Mouse (Mus musculus) CH12.LX (cell line): ENCODE results near the gene Rims1. TPM values are rescaled to one million over a fixed set of nuclear protein-coding genes. Genes with fewer than 3 reads are reported as not detected.

ENCODE experiments used
- DNase-seq: peaks from one replicate; pipeline ENCODE4 v3.0.0-alpha.2; 2013; ENCODE audit errors: extremely low read depth
- H3K27ac ChIP-seq: 2 replicates; pipeline ENCODE4 v1.5.1; 2012; ENCODE audit warnings: low read depth, mild to moderate bottlenecking, control low read depth, moderate library complexity; ENCODE audit not compliant: insufficient read depth
- H3K27me3 ChIP-seq: replicated peaks from 2 replicates; pipeline ENCODE3; 2012; ENCODE audit warnings: inconsistent platforms
- H3K36me3 ChIP-seq, 2 experiments: replicated peaks in 1 of 2; 2 replicates each; pipeline versions ENCODE3 to v1.6.1; 2012; ENCODE audit warnings: inconsistent platforms in 1 of 2, low read length in 1 of 2, mild to moderate bottlenecking in 1 of 2, mixed read lengths in 1 of 2, moderate library complexity in 1 of 2; ENCODE audit not compliant: control insufficient read depth in 1 of 2, insufficient read depth in 1 of 2
- H3K4me1 ChIP-seq, 2 experiments: 2 replicates each; pipeline ENCODE4 v1.6.1; 2012; ENCODE audit warnings: inconsistent platforms in 1 of 2, moderate library complexity in 1 of 2; ENCODE audit not compliant: insufficient read depth in 2 of 2, control insufficient read depth in 1 of 2
- H3K4me2 ChIP-seq: 2 replicates; pipeline ENCODE4 v1.6.1; 2012; ENCODE audit warnings: low read depth, mild to moderate bottlenecking, control low read depth; ENCODE audit not compliant: poor library complexity, insufficient read depth, severe bottlenecking
- H3K4me3 ChIP-seq, 3 experiments: fragments of 150-350 bp in 1 of 3; sonication (generic) in 1 of 3; replicated peaks in 1 of 3; 2 replicates each; pipeline versions ENCODE3 to v1.5.1; 2011 to 2012; ENCODE audit warnings: low read depth in 2 of 3, low read length in 2 of 3, mild to moderate bottlenecking in 2 of 3, moderate library complexity in 2 of 3, control low read depth in 1 of 3, improper control_type of control experiment in 1 of 3, inconsistent platforms in 1 of 3, mixed read lengths in 1 of 3; ENCODE audit not compliant: poor library complexity in 1 of 3
- H3K79me2 ChIP-seq: replicated peaks from 2 replicates; pipeline ENCODE4 v1.6.1; 2012; ENCODE audit warnings: mild to moderate bottlenecking, moderate library complexity; ENCODE audit not compliant: control insufficient read depth, poor library complexity, insufficient read depth, severe bottlenecking; ENCODE audit errors: extremely low read depth
- H3K9ac ChIP-seq: 2 replicates; pipeline ENCODE4 v1.6.1; 2012; ENCODE audit warnings: low read depth, mild to moderate bottlenecking, control low read depth, moderate library complexity; ENCODE audit not compliant: insufficient read depth
- H3K9me3 ChIP-seq: replicated peaks from 2 replicates; pipeline ENCODE3; 2012; ENCODE audit warnings: low read length, inconsistent platforms, mixed read lengths
- BHLHE40 ChIP-seq: IDR thresholded peaks from 2 replicates; pipeline ENCODE4 v1.6.1; 2011; ENCODE audit warnings: mild to moderate bottlenecking, low read depth, low read length, improper control_type of control experiment
- CHD1 ChIP-seq: IDR thresholded peaks from 2 replicates; pipeline ENCODE4 v1.6.1; 2012; ENCODE audit warnings: low read depth, low read length, improper control_type of control experiment, inconsistent platforms
- CHD2 ChIP-seq: IDR thresholded peaks from 2 replicates; pipeline ENCODE4 v1.6.1; 2011; ENCODE audit warnings: low read length, improper control_type of control experiment
- E2F4 ChIP-seq: IDR thresholded peaks from 2 replicates; pipeline ENCODE4 v1.6.1; 2011; ENCODE audit warnings: low read depth, low read length, improper control_type of control experiment; ENCODE audit not compliant: insufficient replicate concordance
- EP300 ChIP-seq: IDR thresholded peaks from 2 replicates; pipeline ENCODE4 v1.6.1; 2011; ENCODE audit warnings: low read length, improper control_type of control experiment
- ETS1 ChIP-seq: conservative IDR thresholded peaks from 2 replicates; pipeline ENCODE4 v1.6.1; 2012; ENCODE audit warnings: low read depth, mild to moderate bottlenecking, inconsistent platforms, low read length, improper control_type of control experiment, moderate library complexity
- GABPA ChIP-seq: IDR thresholded peaks from 2 replicates; pipeline ENCODE4 v1.6.1; 2012; ENCODE audit warnings: low read depth, low read length, improper control_type of control experiment, inconsistent platforms; ENCODE audit not compliant: insufficient replicate concordance
- HCFC1 ChIP-seq: IDR thresholded peaks from 2 replicates; pipeline ENCODE4 v1.6.1; 2012; ENCODE audit warnings: low read depth, mild to moderate bottlenecking, inconsistent platforms, low read length, improper control_type of control experiment
- IRF4 ChIP-seq: IDR thresholded peaks from 2 replicates; pipeline ENCODE4 v1.6.1; 2014; ENCODE audit warnings: low read depth, mild to moderate bottlenecking, inconsistent platforms, low read length, improper control_type of control experiment
- JUN ChIP-seq: IDR thresholded peaks from 2 replicates; pipeline ENCODE4 v1.6.1; 2011; ENCODE audit warnings: low read depth, mild to moderate bottlenecking, low read length, improper control_type of control experiment, moderate library complexity; ENCODE audit not compliant: insufficient read depth
- KAT2A ChIP-seq: IDR thresholded peaks from 2 replicates; pipeline ENCODE4 v1.6.1; 2012; ENCODE audit warnings: low read length, improper control_type of control experiment, inconsistent platforms; ENCODE audit not compliant: insufficient replicate concordance
- MAFK ChIP-seq: IDR thresholded peaks from 2 replicates; pipeline ENCODE4 v1.6.1; 2011; ENCODE audit warnings: low read length, improper control_type of control experiment; ENCODE audit not compliant: insufficient replicate concordance
- MAZ ChIP-seq: IDR thresholded peaks from 2 replicates; pipeline ENCODE4 v1.6.1; 2012; ENCODE audit warnings: low read depth, mild to moderate bottlenecking, inconsistent platforms, low read length, improper control_type of control experiment, moderate library complexity
- MEF2A ChIP-seq: IDR thresholded peaks from 2 replicates; pipeline ENCODE4 v1.6.1; 2014; ENCODE audit warnings: low read depth, mild to moderate bottlenecking, inconsistent platforms, low read length, improper control_type of control experiment, borderline replicate concordance
- MXI1 ChIP-seq: IDR thresholded peaks from 2 replicates; pipeline ENCODE4 v1.6.1; 2011; ENCODE audit warnings: mild to moderate bottlenecking, low read depth, low read length, improper control_type of control experiment
- NELFE ChIP-seq: IDR thresholded peaks from 2 replicates; pipeline ENCODE4 v1.6.1; 2011; ENCODE audit warnings: low read depth, low read length, improper control_type of control experiment
- NRF1 ChIP-seq: IDR thresholded peaks from 2 replicates; pipeline ENCODE4 v1.6.1; 2014; ENCODE audit warnings: low read depth, mild to moderate bottlenecking, inconsistent platforms, low read length, improper control_type of control experiment, moderate library complexity
- PAX5 ChIP-seq: IDR thresholded peaks from 2 replicates; pipeline ENCODE4 v1.6.1; 2012; ENCODE audit warnings: low read length, inconsistent platforms, mixed read lengths
- POLR2AphosphoS2 ChIP-seq: IDR thresholded peaks from 2 replicates; pipeline ENCODE4 v1.6.1; 2011; ENCODE audit warnings: low read depth, low read length, improper control_type of control experiment
- RAD21 ChIP-seq: IDR thresholded peaks from 2 replicates; pipeline ENCODE4 v1.6.1; 2011; ENCODE audit warnings: low read depth, mild to moderate bottlenecking, low read length, improper control_type of control experiment, moderate library complexity
- RCOR1 ChIP-seq: conservative IDR thresholded peaks from 2 replicates; pipeline ENCODE4 v1.6.1; 2012; ENCODE audit warnings: low read depth, mild to moderate bottlenecking, inconsistent platforms, low read length, improper control_type of control experiment
- SIN3A ChIP-seq: IDR thresholded peaks from 2 replicates; pipeline ENCODE4 v1.6.1; 2012; ENCODE audit warnings: low read length, improper control_type of control experiment, inconsistent platforms
- SMC3 ChIP-seq: IDR thresholded peaks from 2 replicates; pipeline ENCODE4 v1.6.1; 2011; ENCODE audit warnings: low read depth, low read length, improper control_type of control experiment
- TCF12 ChIP-seq: IDR thresholded peaks from 2 replicates; pipeline ENCODE4 v1.6.1; 2014; ENCODE audit warnings: low read depth, mild to moderate bottlenecking, inconsistent platforms, low read length, improper control_type of control experiment
- USF2 ChIP-seq: conservative IDR thresholded peaks from 2 replicates; pipeline ENCODE4 v1.6.1; 2011; ENCODE audit warnings: low read depth, low read length, improper control_type of control experiment
- ZC3H11A ChIP-seq: IDR thresholded peaks from 2 replicates; pipeline ENCODE4 v1.6.1; 2012; ENCODE audit warnings: low read depth, mild to moderate bottlenecking, inconsistent platforms, low read length, improper control_type of control experiment
- ZNF384 ChIP-seq: IDR thresholded peaks from 2 replicates; pipeline ENCODE4 v1.6.1; 2012; ENCODE audit warnings: low read depth, low read length, improper control_type of control experiment, inconsistent platforms
- dilution Hi-C: fragments of 300-500 bp; cut with MboI; formaldehyde crosslinking; loops from 2 replicates; pipeline ENCODE4 v1.14.3; 2020; ENCODE audit warnings: low sequenced_read_pairs; ENCODE audit not compliant: extremely low pct_unique_long_range_greater_than_20kb, extremely low pct_ligation_motif_present
- in situ Hi-C: fragments of 300-500 bp; cut with MboI; formaldehyde crosslinking; loops from 3 replicates; pipeline ENCODE4 v1.14.3; 2019; ENCODE audit warnings: low sequenced_read_pairs, low pct_ligation_motif_present, low pct_unique_long_range_greater_than_20kb, mixed read lengths
- polyA plus RNA-seq: library from polyadenylated mRNA; unstranded; fragments of >175 nt; gene quantifications from 2 replicates; pipeline ENCODE4 v1.2.1, GENCODE M21; 2012; ENCODE audit warnings: low read depth; ENCODE audit not compliant: insufficient read length
- total RNA-seq, 2 experiments: library from RNA; depleted of rRNA; stranded (reverse); fragments of 300-350 nt in 1 of 2; fragments of >200 nt in 1 of 2; gene quantifications; 2 replicates each; pipeline ENCODE4 v1.2.3; 2012 to 2014

Rims1 gene
- total and polyA plus RNA-seq, 3 experiments: not detected

DNA sequence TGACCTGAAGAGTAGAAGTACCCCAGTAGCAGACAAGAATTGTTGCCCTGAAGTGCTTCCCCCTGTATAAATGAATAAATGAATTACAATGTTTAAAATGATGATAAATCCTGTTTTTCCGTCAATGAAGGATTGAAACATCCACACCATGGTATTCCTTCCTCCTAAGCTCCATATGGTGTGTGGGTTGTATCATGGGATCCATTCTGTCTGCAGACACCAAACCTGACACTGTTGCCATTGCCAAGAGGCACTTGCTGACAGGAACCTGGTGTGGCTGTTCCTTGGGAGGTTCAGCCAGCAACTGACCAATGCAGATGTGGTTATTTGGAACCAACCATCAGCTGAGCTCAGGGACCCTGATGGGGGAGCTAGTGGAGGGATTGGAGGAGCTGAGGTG, 72.5 kb downstream of the Rims1 start:
- Histone ChIP-seq H3K4me3 (no peak overlapping the region), H3K9me3 (no peaks in the 10 kb centered on the region), H3K27ac (no peak overlapping the region), H3K4me2 (no peak overlapping the region), H3K9ac (no peak overlapping the region), H3K79me2 (no peaks in the 10 kb centered on the region), H3K36me3 (no peaks in the 10 kb centered on the region), H3K4me1 (peaks cover 0 to 17% of the 10 kb centered on the region in 2 experiments; a peak in 2 of 4 replicates), H3K27me3 (no peaks in the 10 kb centered on the region)
- no peak for DNase-seq
- TF ChIP-seq CHD2: no peak
- no peak for TF ChIP-seq POLR2AphosphoS2
- TF ChIP-seq ZC3H11A: no peak
- TF ChIP-seq JUN: no peak
- TF ChIP-seq ETS1: no peak
- TF ChIP-seq SIN3A: no peak
- TF ChIP-seq BHLHE40: no peak
- no peak for TF ChIP-seq SMC3
- TF ChIP-seq MEF2A: no peak
- TF ChIP-seq HCFC1: no peak
- TF ChIP-seq MAFK: no peak
- TF ChIP-seq MXI1: no peak
- no peak for TF ChIP-seq MAZ
- TF ChIP-seq CHD1: no peak
- no peak for TF ChIP-seq NRF1
- no peak for TF ChIP-seq PAX5
- TF ChIP-seq TCF12: no peak
- TF ChIP-seq IRF4: no peak
- TF ChIP-seq GABPA: no peak
- in situ Hi-C loops: no loop called here
- dilution Hi-C loops: no loop called here

DNA sequence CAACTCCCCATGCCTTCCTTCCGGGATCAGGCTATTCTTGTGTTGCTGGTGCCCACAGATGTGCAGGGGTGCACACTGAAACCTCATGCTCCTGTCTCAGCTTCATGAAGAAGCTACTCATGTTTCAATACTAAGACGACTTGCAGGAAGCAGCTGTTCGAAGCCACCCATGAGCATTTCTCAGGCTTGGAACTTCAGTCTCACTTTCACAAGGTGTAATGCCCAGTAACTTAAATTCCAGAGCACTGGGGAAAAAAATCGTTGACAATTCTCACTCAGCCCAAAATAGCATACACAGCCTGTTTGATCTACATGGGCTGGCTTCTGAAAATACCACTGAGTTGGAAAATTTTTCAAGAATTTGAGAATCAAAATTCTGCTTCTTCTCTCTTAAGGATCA, 77.6 kb downstream of the Rims1 start:
- no peaks in the 10 kb centered on the region for H3K9me3 ChIP-seq

More for the DNA sequence above, 77.6 kb downstream of the Rims1 start:
- Histone ChIP-seq H3K36me3 (no peaks in the 10 kb centered on the region), H3K9ac (no peak overlapping the region), H3K27ac (no peak overlapping the region), H3K79me2 (no peaks in the 10 kb centered on the region), H3K4me3 (no peak overlapping the region), H3K4me2 (no peak overlapping the region), H3K4me1 (peaks cover 0 to 4% of the 10 kb centered on the region in 2 experiments; a peak in 1 of 4 replicates), H3K27me3 (no peaks in the 10 kb centered on the region)
- dilution Hi-C loops: no loop called here
- TF ChIP-seq ZNF384: no peak
- TF ChIP-seq KAT2A: no peak
- TF ChIP-seq E2F4: no peak
- TF ChIP-seq USF2: no peak
- no peak for TF ChIP-seq RCOR1
- no peak for TF ChIP-seq NELFE
- no peak for TF ChIP-seq RAD21
- TF ChIP-seq ETS1: no peak
- no peak for TF ChIP-seq JUN
- TF ChIP-seq EP300: no peak
- no peak for DNase-seq
- in situ Hi-C loops: no loop called here
